Mouse (Mus musculus) frontal cortex, adult 2 months (tissue): ENCODE measurements around the gene Draxin. TPM values are rescaled to one million over a fixed set of nuclear protein-coding genes. Genes with fewer than 3 reads are reported as not detected.
A peak's percentile ranks its signal among the peaks of the same experiment; 100 is the strongest.
"Not testable (repeated sequence)": the region's sequence is repeated elsewhere in the genome, so short reads cannot be mapped to it uniquely, and the experiment has no call there.

Experiments
- DNase-seq, 2 experiments: peaks; one replicate each; pipeline ENCODE4 v3.0.0; 2022; ENCODE audit warnings: low spot score in 1 of 2; ENCODE audit errors: extremely low spot score in 1 of 2
- polyA plus RNA-seq: library from polyadenylated mRNA; depleted of rRNA; stranded (reverse); fragments of >200 nt; gene quantifications from 2 replicates; pipeline ENCODE4 v1.2.3, GENCODE M21; 2012; rRNA removed

Gene Draxin
- polyA plus RNA-seq, 1 experiment, result 1.2 TPM

GRCm38 (mm10) chr4:148061086-148061480 lies 69.4 kb downstream of the Draxin start:
- no peak for DNase-seq

- DNase-seq, result no peak
Observed at GRCm38 (mm10) chr4:148060120-148061085, 70.1 kb downstream of the Draxin start.

DNA sequence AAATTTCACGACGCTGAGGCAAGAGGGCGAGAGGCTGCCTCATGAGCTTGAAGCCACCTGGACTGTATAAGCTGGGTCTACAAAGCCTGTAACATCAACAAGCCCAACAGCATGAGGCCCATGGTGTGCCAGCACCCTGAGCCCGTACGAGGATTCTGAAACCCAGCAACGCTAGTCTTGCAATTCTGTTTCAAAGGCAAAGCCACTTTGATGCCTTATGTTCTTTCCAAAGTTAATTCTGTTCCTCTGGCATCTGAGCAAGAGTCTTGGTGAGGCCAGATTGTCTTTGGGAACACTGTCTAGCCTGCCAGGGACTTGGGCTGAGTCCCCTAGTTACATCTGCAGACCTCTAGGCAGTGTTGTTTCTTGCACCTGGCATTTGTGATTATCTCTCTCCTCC lies 71.5 kb downstream of the Draxin start:
- no peak for DNase-seq

- DNase-seq, result no peak
Observed at GRCm38 (mm10) chr4:148058218-148058819, 72.2 kb downstream of the Draxin start.

GRCm38 (mm10) chr4:148057661-148058209 lies 72.8 kb downstream of the Draxin start:
- no peak for DNase-seq

- DNase-seq, result no peak
Observed at GRCm38 (mm10) chr4:148056801-148057200, 73.7 kb downstream of the Draxin start.

GRCm38 (mm10) chr4:148056246-148056645 lies 74.3 kb downstream of the Draxin start:
- no peak for DNase-seq

GRCm38 (mm10) chr4:148054961-148055695 lies 75.4 kb downstream of the Draxin start:
- DNase-seq, result no peak

DNA sequence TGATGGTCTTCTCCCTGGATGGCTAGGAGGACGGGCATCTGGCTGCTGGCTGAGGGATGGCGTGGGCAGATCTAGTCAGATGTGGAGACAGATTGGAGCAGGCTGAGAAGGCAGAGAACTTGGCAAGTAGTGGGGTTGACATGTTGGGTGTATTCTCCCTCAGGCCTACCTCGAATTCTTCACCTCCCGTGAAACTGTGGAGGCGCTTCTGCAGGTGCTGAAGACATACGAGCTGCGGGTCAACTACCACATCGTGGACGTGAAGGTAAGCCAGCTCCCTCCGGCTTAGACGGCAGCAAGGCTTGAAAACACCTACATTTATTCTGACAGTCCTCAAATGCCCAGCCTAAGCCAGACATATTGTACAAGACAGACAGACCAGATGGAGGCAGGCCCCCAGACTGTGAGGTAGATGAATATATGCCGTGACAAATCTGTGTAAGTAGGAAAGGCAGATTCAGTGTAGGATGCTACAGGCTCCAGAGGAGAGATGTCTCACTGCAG lies 77.0 kb downstream of the Draxin start:
- DNase-seq, result peak; percentile 81 to 83

- DNase-seq, result no peak
Observed at GRCm38 (mm10) chr4:148052976-148053375, 77.5 kb downstream of the Draxin start.

GRCm38 (mm10) chr4:148051886-148052285 lies 78.6 kb downstream of the Draxin start:
- no peak for DNase-seq

DNA sequence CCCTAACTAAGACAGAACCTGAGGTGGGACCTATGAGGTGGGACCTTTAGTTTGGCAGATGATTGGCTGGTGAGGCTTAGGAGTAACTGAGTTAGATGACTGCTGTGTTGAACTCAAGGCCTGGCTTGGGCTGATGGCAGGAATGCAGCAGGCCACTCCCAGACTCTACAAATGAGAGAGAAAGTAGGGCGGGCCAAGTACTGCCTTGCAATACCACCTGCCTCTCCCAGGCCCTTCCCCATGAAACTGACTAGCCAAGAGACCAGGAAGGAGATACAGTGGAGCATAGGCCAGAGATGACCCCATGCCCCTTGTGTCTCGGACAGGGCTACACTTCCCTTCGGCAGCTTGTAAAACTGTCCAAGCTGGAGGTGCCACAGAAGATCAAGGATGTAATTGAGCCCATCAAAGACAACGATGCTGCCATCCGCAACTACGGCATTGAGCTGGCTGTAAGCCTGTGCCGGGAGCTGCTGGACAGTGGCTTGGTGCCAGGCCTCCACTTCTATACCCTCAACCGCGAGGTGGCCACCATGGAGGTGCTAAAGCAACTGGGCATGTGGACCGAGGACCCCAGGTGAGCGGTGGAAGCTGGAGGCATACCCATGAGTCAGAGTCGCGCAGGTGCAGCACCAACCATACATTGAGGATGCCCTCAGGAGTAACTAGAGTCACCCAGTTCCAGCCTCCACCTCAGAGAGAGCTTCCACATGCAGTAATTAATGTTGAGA lies 79.3 kb downstream of the Draxin start:
- no peak for DNase-seq

- not testable (repeated sequence) for DNase-seq
Observed at GRCm38 (mm10) chr4:148050396-148050914, 80.0 kb downstream of the Draxin start.

Other genes with a start within 250 kb of the Draxin start
- gene Mfn2, start 226.0 kb downstream of the Draxin start, polyA plus RNA-seq, result 100 and 102 TPM in 2 replicates
- gene Plod1, start 193.9 kb downstream of the Draxin start, polyA plus RNA-seq, result 18.8 and 20.3 TPM in 2 replicates
- gene 2510039O18Rik, start 189.8 kb downstream of the Draxin start, polyA plus RNA-seq, result 32.6 and 32.9 TPM in 2 replicates
- 0.15 and 0.16 TPM in 2 replicates for gene Nppb, start 144.9 kb downstream of the Draxin start, polyA plus RNA-seq
- 13.9 and 14.6 TPM in 2 replicates for gene Nppa, start 130.0 kb downstream of the Draxin start, polyA plus RNA-seq
- 42.8 and 46.9 TPM in 2 replicates for gene Clcn6, start 91.9 kb downstream of the Draxin start, polyA plus RNA-seq
- gene Mthfr, start 91.6 kb downstream of the Draxin start, polyA plus RNA-seq, result 28.7 and 34.2 TPM in 2 replicates
- gene Agtrap, start 42.7 kb downstream of the Draxin start, polyA plus RNA-seq, result 7.5 and 9.6 TPM in 2 replicates
- 24.8 and 27.8 TPM in 2 replicates for gene Mad2l2, start 314 bp downstream of the Draxin start, polyA plus RNA-seq
- 33.9 and 40.0 TPM in 2 replicates for gene Fbxo6, start 21.4 kb upstream of the Draxin start, polyA plus RNA-seq
- gene Fbxo44, start 29.8 kb upstream of the Draxin start, polyA plus RNA-seq, result 206 and 213 TPM in 2 replicates
- gene Fbxo2, start 29.9 kb upstream of the Draxin start, polyA plus RNA-seq, result 105 and 116 TPM in 2 replicates
- 24.0 and 27.9 TPM in 2 replicates for gene Disp3, start 157.3 kb upstream of the Draxin start, polyA plus RNA-seq